Mouse (Mus musculus) heart, embryonic 12.5 days (tissue): ENCODE data around the gene Irgc1. TPM values are rescaled to one million over a fixed set of nuclear protein-coding genes. Genes with fewer than 3 reads are reported as not detected.

Experiments
- ATAC-seq: fragments of 200-750 bp; cut with Nextera tagmentation; 2 replicates; pipeline ENCODE4 v1.8.0; 2017; ENCODE audit warnings: moderate TSS enrichment, moderate library complexity; ENCODE audit not compliant: insufficient number of reproducible peaks, low FRiP score
- H3K27ac ChIP-seq: fragments of 300-500 bp; sonication (generic); 2 replicates; pipeline ENCODE4 v1.5.1; 2016; ENCODE audit warnings: mild to moderate bottlenecking, moderate library complexity; ENCODE audit not compliant: poor library complexity, severe bottlenecking
- H3K27me3 ChIP-seq: fragments of 300-500 bp; sonication (generic); replicated peaks from 2 replicates; pipeline ENCODE4 v1.6.1; 2016; ENCODE audit warnings: mild to moderate bottlenecking, moderate library complexity
- H3K36me3 ChIP-seq: fragments of 300-500 bp; sonication (generic); 2 replicates; pipeline ENCODE4 v1.6.1; 2016; ENCODE audit warnings: mild to moderate bottlenecking, moderate library complexity
- H3K4me1 ChIP-seq: fragments of 300-500 bp; sonication (generic); replicated peaks from 2 replicates; pipeline ENCODE4 v1.6.1; 2016; ENCODE audit warnings: mild to moderate bottlenecking
- H3K4me2 ChIP-seq: fragments of 300-500 bp; sonication (generic); 2 replicates; pipeline ENCODE4 v1.6.1; 2016; ENCODE audit warnings: mild to moderate bottlenecking, moderate library complexity
- H3K4me3 ChIP-seq: fragments of 300-500 bp; sonication (generic); 2 replicates; pipeline ENCODE4 v1.5.1; 2016; ENCODE audit warnings: mild to moderate bottlenecking
- H3K9ac ChIP-seq: fragments of 300-500 bp; sonication (generic); 2 replicates; pipeline ENCODE4 v1.6.1; 2016; ENCODE audit warnings: mild to moderate bottlenecking, moderate library complexity
- H3K9me3 ChIP-seq: fragments of 300-500 bp; sonication (generic); replicated peaks from 2 replicates; pipeline ENCODE4 v1.6.1; 2016; ENCODE audit warnings: mild to moderate bottlenecking, moderate library complexity
- WGBS: fragments of 180-500 bp; shearing (Covaris S2); methylation state at CpG from one replicate; pipeline ENCODE4 v1.1.7; 2016; 5-methylcytosine and 5-hydroxymethylcytosine counted together
- polyA plus RNA-seq: library from polyadenylated mRNA; unstranded; fragments of >200 nt; fragmentation: Nextera tagmentation; extraction: Ambion mirVana; gene quantifications from 2 replicates; pipeline ENCODE4 v1.2.1, GENCODE M21; 2016

The Irgc1 gene
- polyA plus RNA-seq, 1 experiment from 2014 or later: not detected

DNA sequence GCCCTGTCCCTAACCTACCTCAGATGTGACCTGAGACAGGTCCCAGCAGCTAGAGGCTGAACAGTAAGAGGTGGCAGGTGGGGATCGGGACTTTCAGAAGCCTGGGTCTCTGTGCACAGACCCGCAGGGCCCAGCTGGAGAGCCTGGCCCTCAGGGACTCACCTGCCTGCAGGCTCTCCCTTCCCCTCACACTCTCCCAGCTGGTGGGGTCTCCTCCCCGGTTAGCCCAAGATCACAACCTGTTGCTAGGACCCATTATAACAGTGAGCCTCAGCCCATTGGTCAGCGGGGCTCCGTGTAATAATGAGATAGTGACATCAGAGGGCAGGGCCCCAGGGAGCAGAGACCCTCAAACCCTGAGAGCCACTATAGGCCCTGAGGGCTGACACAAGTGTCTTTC, 16.8 kb downstream of the Irgc1 start:
- no peak for ATAC-seq
- H3K9me3 ChIP-seq: no peaks in the 10 kb centered on the region
- H3K36me3 ChIP-seq: no peaks in the 10 kb centered on the region
- peaks cover 33% of the 10 kb centered on the region for H3K27me3 ChIP-seq
- 76% methylated on average over 5 of the region's 5 CpGs for WGBS
- no peak overlapping the region for H3K4me2 ChIP-seq
- peaks cover 16% of the 10 kb centered on the region for H3K4me1 ChIP-seq
- H3K9ac ChIP-seq: no peak overlapping the region
- H3K27ac ChIP-seq: no peak overlapping the region
- H3K4me3 ChIP-seq: no peak overlapping the region

- Histone ChIP-seq H3K4me2 (peak overlapping the region; percentile 22; the same call in 1 of the 2 replicates), H3K4me1 (peaks cover 8% of the 10 kb centered on the region; the same call in 1 of the 2 replicates), H3K27me3 (peaks cover 33% of the 10 kb centered on the region), H3K4me3 (no peak overlapping the region), H3K9ac (no peak overlapping the region), H3K27ac (no peak overlapping the region), H3K36me3 (no peaks in the 10 kb centered on the region), H3K9me3 (no peaks in the 10 kb centered on the region)
- WGBS: 40% methylated on average over 11 of the region's 11 CpGs
- ATAC-seq: no peak
Observed at GRCm38 (mm10) chr7:24431713-24432112, 20.4 kb downstream of the Irgc1 start.

- Histone ChIP-seq H3K27me3 (peaks cover 33% of the 10 kb centered on the region), H3K4me2 (no peak overlapping the region), H3K9ac (no peak overlapping the region), H3K36me3 (no peaks in the 10 kb centered on the region), H3K4me1 (peaks cover 8% of the 10 kb centered on the region; the same call in 1 of the 2 replicates), H3K4me3 (no peak overlapping the region), H3K9me3 (no peaks in the 10 kb centered on the region), H3K27ac (no peak overlapping the region)
- WGBS: 85% methylated on average over 15 of the region's 15 CpGs
- ATAC-seq: no peak
Observed at GRCm38 (mm10) chr7:24430551-24431345, 21.3 kb downstream of the Irgc1 start.

- WGBS: 56% methylated on average over 16 of the region's 16 CpGs
- H3K4me1 ChIP-seq: peaks cover 16% of the 10 kb centered on the region
- no peak overlapping the region for H3K27ac ChIP-seq
- H3K36me3 ChIP-seq: no peaks in the 10 kb centered on the region
- H3K27me3 ChIP-seq: peaks cover 33% of the 10 kb centered on the region
- peak overlapping the region; percentile 9; the same call in 1 of the 2 replicates for H3K9ac ChIP-seq
- no peak overlapping the region for H3K4me3 ChIP-seq
- H3K9me3 ChIP-seq: no peaks in the 10 kb centered on the region
- no peak overlapping the region for H3K4me2 ChIP-seq
- ATAC-seq: no peak
Observed at GRCm38 (mm10) chr7:24429413-24430112, 22.5 kb downstream of the Irgc1 start.

GRCm38 (mm10) chr7:24428725-24429124, 23.4 kb downstream of the Irgc1 start:
- no peak overlapping the region for H3K4me2 ChIP-seq
- no peak overlapping the region for H3K27ac ChIP-seq
- no peak overlapping the region for H3K9ac ChIP-seq
- ATAC-seq: no peak
- no peak overlapping the region for H3K4me3 ChIP-seq
- peaks cover 23% of the 10 kb centered on the region for H3K4me1 ChIP-seq
- H3K9me3 ChIP-seq: no peaks in the 10 kb centered on the region
- 80% methylated on average over 5 of the region's 5 CpGs for WGBS
- 0 out of 2 replicates have a peak, but pooled peaks cover 3% of the 10 kb centered on the region for H3K36me3 ChIP-seq
- peaks cover 26% of the 10 kb centered on the region for H3K27me3 ChIP-seq

DNA sequence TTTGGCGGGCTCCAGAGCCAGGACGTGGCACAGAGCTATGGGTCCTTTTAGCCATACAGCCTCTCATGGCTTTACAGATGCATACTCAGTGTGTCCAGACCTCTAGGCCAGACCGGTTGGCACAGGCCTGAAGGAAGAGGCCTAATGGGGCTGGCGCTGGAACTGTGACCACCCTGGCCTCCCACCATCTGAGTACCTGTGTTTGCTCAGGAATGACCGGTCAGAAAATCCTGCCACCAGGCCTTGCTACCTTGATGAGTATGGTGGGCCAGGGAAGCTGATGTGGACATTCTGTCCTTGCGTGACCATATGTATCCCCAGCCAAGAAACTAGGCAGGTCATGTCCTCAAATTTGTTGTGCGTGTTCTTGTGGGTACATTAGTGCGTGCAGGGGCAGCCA, 24.9 kb downstream of the Irgc1 start:
- H3K9ac ChIP-seq: no peak overlapping the region
- peaks cover 8% of the 10 kb centered on the region; the same call in 1 of the 2 replicates for H3K36me3 ChIP-seq
- H3K27me3 ChIP-seq: peaks cover 10% of the 10 kb centered on the region
- H3K4me2 ChIP-seq: no peak overlapping the region
- no peak overlapping the region for H3K27ac ChIP-seq
- 91% methylated on average over 8 of the region's 8 CpGs for WGBS
- ATAC-seq: no peak
- H3K4me3 ChIP-seq: no peak overlapping the region
- no peaks in the 10 kb centered on the region for H3K9me3 ChIP-seq
- H3K4me1 ChIP-seq: peaks cover 26% of the 10 kb centered on the region

- H3K4me2 ChIP-seq: no peak overlapping the region
- peaks cover 16% of the 10 kb centered on the region for H3K36me3 ChIP-seq
- no peaks in the 10 kb centered on the region for H3K9me3 ChIP-seq
- H3K27me3 ChIP-seq: no peaks in the 10 kb centered on the region
- no peak for ATAC-seq
- H3K9ac ChIP-seq: no peak overlapping the region
- no peak overlapping the region for H3K4me3 ChIP-seq
- WGBS: 78% methylated on average over 9 of the region's 9 CpGs
- no peak overlapping the region for H3K27ac ChIP-seq
- peaks cover 20% of the 10 kb centered on the region for H3K4me1 ChIP-seq
Observed at GRCm38 (mm10) chr7:24425919-24426318, 26.2 kb downstream of the Irgc1 start.

DNA sequence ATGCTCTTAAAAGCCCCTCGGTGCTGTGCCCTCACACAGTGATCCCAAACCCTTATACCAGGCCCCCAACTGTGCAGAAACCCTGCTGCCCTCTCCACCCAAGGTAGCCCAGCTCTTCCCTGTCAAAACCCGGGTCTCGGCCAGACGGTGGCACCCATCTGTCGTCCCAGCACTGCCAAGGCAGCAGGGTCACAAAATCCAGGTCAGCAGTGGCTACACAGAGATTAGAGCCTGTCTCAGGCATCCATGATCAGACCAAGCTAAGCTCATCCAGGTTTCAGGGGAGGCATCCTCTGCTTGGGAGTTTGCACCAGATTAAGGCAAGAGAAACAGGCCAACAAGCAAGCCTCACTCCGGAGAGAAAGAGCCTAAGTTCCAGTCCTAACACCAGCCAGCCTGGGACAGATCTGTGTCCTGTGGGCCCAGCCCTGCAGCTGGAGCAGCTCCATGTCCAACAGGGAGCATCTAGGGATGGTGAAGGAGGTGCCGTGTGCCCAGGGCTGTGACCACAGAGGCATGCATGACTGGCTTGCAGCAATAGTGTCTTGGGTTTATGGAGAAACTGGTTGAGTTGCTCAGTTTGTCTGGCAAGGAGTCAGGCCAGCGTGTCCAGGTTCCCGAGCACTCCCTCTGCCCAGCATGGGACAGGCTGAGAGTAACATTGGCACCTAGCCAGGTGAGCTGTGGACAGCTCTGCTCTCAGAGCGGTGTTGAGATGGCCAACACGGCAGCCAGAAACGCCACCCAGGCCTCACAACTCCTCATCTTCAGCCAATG, 28.0 kb downstream of the Irgc1 start:
- no peak for ATAC-seq

GRCm38 (mm10) chr7:24423107-24423763, 28.9 kb downstream of the Irgc1 start:
- H3K4me1 ChIP-seq: peaks cover 35% of the 10 kb centered on the region
- no peak for ATAC-seq
- H3K36me3 ChIP-seq: peaks cover 26% of the 10 kb centered on the region
- H3K9ac ChIP-seq: no peak overlapping the region
- H3K4me2 ChIP-seq: no peak overlapping the region
- H3K27me3 ChIP-seq: no peaks in the 10 kb centered on the region
- 82% methylated on average over 15 of the region's 15 CpGs for WGBS
- H3K9me3 ChIP-seq: no peaks in the 10 kb centered on the region
- no peak overlapping the region for H3K27ac ChIP-seq
- no peak overlapping the region for H3K4me3 ChIP-seq

More for the DNA sequence above, 28.0 kb downstream of the Irgc1 start:
- no peaks in the 10 kb centered on the region for H3K27me3 ChIP-seq
- H3K9ac ChIP-seq: no peak overlapping the region
- 57% methylated on average over 12 of the region's 12 CpGs for WGBS
- H3K9me3 ChIP-seq: no peaks in the 10 kb centered on the region
- peaks cover 26% of the 10 kb centered on the region for H3K36me3 ChIP-seq
- H3K4me1 ChIP-seq: peaks cover 35% of the 10 kb centered on the region
- H3K4me3 ChIP-seq: no peak overlapping the region
- no peak overlapping the region for H3K27ac ChIP-seq
- H3K4me2 ChIP-seq: no peak overlapping the region

DNA sequence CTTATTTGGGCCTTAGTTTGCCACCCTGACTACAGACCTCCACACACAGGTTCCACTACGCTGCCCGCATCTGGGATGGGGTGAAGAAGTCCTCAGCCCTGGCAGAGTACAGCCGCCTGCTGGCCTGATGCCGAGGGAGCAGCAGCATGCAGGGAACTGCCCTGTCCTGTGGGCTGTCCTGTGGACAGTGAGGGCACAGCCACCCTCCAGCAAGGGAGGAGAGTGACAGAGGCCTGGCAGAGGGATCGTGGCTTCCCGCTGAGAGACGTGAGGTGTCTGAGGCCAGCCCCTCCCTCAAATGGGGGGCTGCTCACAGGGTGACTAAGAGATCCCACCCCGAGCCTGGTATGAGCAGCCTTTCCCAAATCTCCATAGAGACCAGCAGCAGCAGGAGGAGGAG, 29.8 kb downstream of the Irgc1 start:
- H3K4me1 ChIP-seq: peaks cover 35% of the 10 kb centered on the region
- H3K27me3 ChIP-seq: no peaks in the 10 kb centered on the region
- no peak overlapping the region for H3K27ac ChIP-seq
- peaks cover 30% of the 10 kb centered on the region for H3K36me3 ChIP-seq
- H3K4me2 ChIP-seq: no peak overlapping the region
- WGBS: 81% methylated on average over 8 of the region's 8 CpGs
- no peaks in the 10 kb centered on the region for H3K9me3 ChIP-seq
- H3K4me3 ChIP-seq: no peak overlapping the region
- ATAC-seq: no peak
- no peak overlapping the region for H3K9ac ChIP-seq
